Mouse (Mus musculus): ENCODE measurements around the gene Rsrp1. TPM values are rescaled to one million over a fixed set of nuclear protein-coding genes. Genes with fewer than 3 reads are reported as not detected.
A peak's percentile ranks its signal among the peaks of the same experiment; 100 is the strongest.

The Rsrp1 gene
- polyA plus RNA-seq, 1 experiment from 2014 or later = 506 TPM

GRCm38 (mm10) chr4:134943758-134944538 is 20.6 kb downstream of the Rsrp1 start:
- Histone ChIP-seq H3K4me2 (replicated peaks; ENCODE audit: low read depth, low read length) (no peak overlapping the region), H3K4me1 (ENCODE audit: control insufficient read depth, insufficient read depth, low read length) (no peaks in the 10 kb centered on the region), H3K27me3 (ENCODE audit: control insufficient read depth, insufficient read depth, low read length) (no peaks in the 10 kb centered on the region), H3K9me3 (ENCODE audit: control insufficient read depth, low read depth, low read length) (no peaks in the 10 kb centered on the region), H3K27ac (ENCODE audit: low read length) (no peak overlapping the region), H3K4me3 (ENCODE audit: low read depth, low read length) (no peak overlapping the region), H3K36me3 (ENCODE audit: control insufficient read depth, insufficient read depth, low read length) (no peaks in the 10 kb centered on the region), H3K9ac (replicated peaks; ENCODE audit: low read depth, low read length) (no peak overlapping the region)
- 47% methylated on average over 27 of the region's 27 CpGs for WGBS
- ATAC-seq (ENCODE audit: insufficient number of reproducible peaks, insufficient read depth, low FRiP score, low read depth) = no peak

GRCm38 (mm10) chr4:134946024-134946744 is 22.8 kb downstream of the Rsrp1 start:
- ATAC-seq (ENCODE audit: insufficient number of reproducible peaks, insufficient read depth, low FRiP score, low read depth) = peak; percentile 53; the same call in 1 of the 2 replicates
- no peaks in the 10 kb centered on the region for H3K9me3 ChIP-seq (ENCODE audit: control insufficient read depth, low read depth, low read length)
- no peak overlapping the region for H3K4me3 ChIP-seq (ENCODE audit: low read depth, low read length)
- H3K27me3 ChIP-seq (ENCODE audit: control insufficient read depth, insufficient read depth, low read length) = no peaks in the 10 kb centered on the region
- H3K4me2 ChIP-seq (replicated peaks; ENCODE audit: low read depth, low read length) = peak overlapping the region; percentile 19; the same call in 1 of the 2 replicates
- H3K9ac ChIP-seq (replicated peaks; ENCODE audit: low read depth, low read length) = no peak overlapping the region
- no peak overlapping the region for H3K27ac ChIP-seq (ENCODE audit: low read length)
- peaks cover 6% of the 10 kb centered on the region; the same call in 1 of the 2 replicates for H3K4me1 ChIP-seq (ENCODE audit: control insufficient read depth, insufficient read depth, low read length)
- H3K36me3 ChIP-seq (ENCODE audit: control insufficient read depth, insufficient read depth, low read length) = no peaks in the 10 kb centered on the region
- WGBS = 9% methylated on average over 17 of the region's 17 CpGs

GRCm38 (mm10) chr4:134950518-134951091 is 27.2 kb downstream of the Rsrp1 start:
- Histone ChIP-seq H3K9ac (replicated peaks; ENCODE audit: low read depth, low read length) (no peak overlapping the region), H3K4me3 (ENCODE audit: low read depth, low read length) (no peak overlapping the region), H3K4me1 (ENCODE audit: control insufficient read depth, insufficient read depth, low read length) (peaks cover 9% of the 10 kb centered on the region; the same call in 1 of the 2 replicates), H3K9me3 (ENCODE audit: control insufficient read depth, low read depth, low read length) (no peaks in the 10 kb centered on the region), H3K36me3 (ENCODE audit: control insufficient read depth, insufficient read depth, low read length) (no peaks in the 10 kb centered on the region), H3K4me2 (replicated peaks; ENCODE audit: low read depth, low read length) (0 out of 2 replicates have a peak overlapping the region, but pooled peaks have one; percentile 10), H3K27ac (ENCODE audit: low read length) (peak overlapping the region; percentile 27; the same call in 1 of the 2 replicates), H3K27me3 (ENCODE audit: control insufficient read depth, insufficient read depth, low read length) (peaks cover 2% of the 10 kb centered on the region; the same call in 1 of the 2 replicates)
- WGBS = 15% methylated on average over 11 of the region's 11 CpGs
- ATAC-seq (ENCODE audit: insufficient number of reproducible peaks, insufficient read depth, low FRiP score, low read depth) = peak; percentile 74; the same call in 1 of the 2 replicates

- Histone ChIP-seq H3K4me1 (ENCODE audit: control insufficient read depth, insufficient read depth, low read length) (peaks cover 9% of the 10 kb centered on the region; the same call in 1 of the 2 replicates), H3K9me3 (ENCODE audit: control insufficient read depth, low read depth, low read length) (no peaks in the 10 kb centered on the region), H3K9ac (replicated peaks; ENCODE audit: low read depth, low read length) (no peak overlapping the region), H3K27me3 (ENCODE audit: control insufficient read depth, insufficient read depth, low read length) (peaks cover 2% of the 10 kb centered on the region; the same call in 1 of the 2 replicates), H3K36me3 (ENCODE audit: control insufficient read depth, insufficient read depth, low read length) (no peaks in the 10 kb centered on the region), H3K4me2 (replicated peaks; ENCODE audit: low read depth, low read length) (no peak overlapping the region), H3K4me3 (ENCODE audit: low read depth, low read length) (no peak overlapping the region), H3K27ac (ENCODE audit: low read length) (no peak overlapping the region)
- 15% methylated on average over 15 of the region's 15 CpGs for WGBS
- ATAC-seq (ENCODE audit: insufficient number of reproducible peaks, insufficient read depth, low FRiP score, low read depth) = no peak
Observed at GRCm38 (mm10) chr4:134954461-134954860, 31.1 kb downstream of the Rsrp1 start.

- WGBS = 87% methylated on average over 2 of the region's 2 CpGs
Observed at GRCm38 (mm10) chr4:134955196-134955595, 31.8 kb downstream of the Rsrp1 start.

GRCm38 (mm10) chr4:134955845-134956244 is 32.5 kb downstream of the Rsrp1 start:
- Histone ChIP-seq H3K27me3 (ENCODE audit: control insufficient read depth, insufficient read depth, low read length) (peaks cover 2% of the 10 kb centered on the region; the same call in 1 of the 2 replicates), H3K36me3 (ENCODE audit: control insufficient read depth, insufficient read depth, low read length) (no peaks in the 10 kb centered on the region), H3K4me2 (replicated peaks; ENCODE audit: low read depth, low read length) (no peak overlapping the region), H3K27ac (ENCODE audit: low read length) (no peak overlapping the region), H3K9ac (replicated peaks; ENCODE audit: low read depth, low read length) (no peak overlapping the region), H3K4me3 (ENCODE audit: low read depth, low read length) (no peak overlapping the region), H3K4me1 (ENCODE audit: control insufficient read depth, insufficient read depth, low read length) (peaks cover 3% of the 10 kb centered on the region; the same call in 1 of the 2 replicates), H3K9me3 (ENCODE audit: control insufficient read depth, low read depth, low read length) (no peaks in the 10 kb centered on the region)
- ATAC-seq (ENCODE audit: insufficient number of reproducible peaks, insufficient read depth, low FRiP score, low read depth) = no peak
- 77% methylated on average over 3 of the region's 3 CpGs for WGBS

More at GRCm38 (mm10) chr4:134955196-134955595, 31.8 kb downstream of the Rsrp1 start:
- no peaks in the 10 kb centered on the region for H3K36me3 ChIP-seq (ENCODE audit: control insufficient read depth, insufficient read depth, low read length)
- no peak overlapping the region for H3K9ac ChIP-seq (replicated peaks; ENCODE audit: low read depth, low read length)
- H3K4me3 ChIP-seq (ENCODE audit: low read depth, low read length) = no peak overlapping the region
- peaks cover 9% of the 10 kb centered on the region; the same call in 1 of the 2 replicates for H3K4me1 ChIP-seq (ENCODE audit: control insufficient read depth, insufficient read depth, low read length)
- H3K27ac ChIP-seq (ENCODE audit: low read length) = no peak overlapping the region
- peaks cover 2% of the 10 kb centered on the region; the same call in 1 of the 2 replicates for H3K27me3 ChIP-seq (ENCODE audit: control insufficient read depth, insufficient read depth, low read length)
- no peaks in the 10 kb centered on the region for H3K9me3 ChIP-seq (ENCODE audit: control insufficient read depth, low read depth, low read length)
- no peak for ATAC-seq (ENCODE audit: insufficient number of reproducible peaks, insufficient read depth, low FRiP score, low read depth)
- no peak overlapping the region for H3K4me2 ChIP-seq (replicated peaks; ENCODE audit: low read depth, low read length)

GRCm38 (mm10) chr4:134956328-134956727 is 32.9 kb downstream of the Rsrp1 start:
- Histone ChIP-seq H3K36me3 (ENCODE audit: control insufficient read depth, insufficient read depth, low read length) (no peaks in the 10 kb centered on the region), H3K4me1 (ENCODE audit: control insufficient read depth, insufficient read depth, low read length) (peaks cover 2% of the 10 kb centered on the region; the same call in 1 of the 2 replicates), H3K27ac (ENCODE audit: low read length) (no peak overlapping the region), H3K4me2 (replicated peaks; ENCODE audit: low read depth, low read length) (no peak overlapping the region), H3K9ac (replicated peaks; ENCODE audit: low read depth, low read length) (no peak overlapping the region), H3K9me3 (ENCODE audit: control insufficient read depth, low read depth, low read length) (no peaks in the 10 kb centered on the region), H3K4me3 (ENCODE audit: low read depth, low read length) (no peak overlapping the region), H3K27me3 (ENCODE audit: control insufficient read depth, insufficient read depth, low read length) (peaks cover 2% of the 10 kb centered on the region; the same call in 1 of the 2 replicates)
- ATAC-seq (ENCODE audit: insufficient number of reproducible peaks, insufficient read depth, low FRiP score, low read depth) = no peak
- 24% methylated on average over 3 of the region's 3 CpGs for WGBS

All from stomach, embryonic 14.5 days (tissue).